Mouse (Mus musculus): Measurements from ENCODE around the gene Vps29. TPM values are rescaled to one million over a fixed set of nuclear protein-coding genes. Genes with fewer than 3 reads are reported as not detected.

Gene Vps29
- 127 TPM for polyA plus RNA-seq (2017; shearing (Covaris generic))

GRCm38 (mm10) chr5:122353807-122354491, at the start of gene Vps29, which contains the start of gene Rad9b:
Gene Vps29, plus strand, starts transcription at chr5:122354369.
Gene Rad9b, minus strand, starts transcription at chr5:122354233.

DNA sequence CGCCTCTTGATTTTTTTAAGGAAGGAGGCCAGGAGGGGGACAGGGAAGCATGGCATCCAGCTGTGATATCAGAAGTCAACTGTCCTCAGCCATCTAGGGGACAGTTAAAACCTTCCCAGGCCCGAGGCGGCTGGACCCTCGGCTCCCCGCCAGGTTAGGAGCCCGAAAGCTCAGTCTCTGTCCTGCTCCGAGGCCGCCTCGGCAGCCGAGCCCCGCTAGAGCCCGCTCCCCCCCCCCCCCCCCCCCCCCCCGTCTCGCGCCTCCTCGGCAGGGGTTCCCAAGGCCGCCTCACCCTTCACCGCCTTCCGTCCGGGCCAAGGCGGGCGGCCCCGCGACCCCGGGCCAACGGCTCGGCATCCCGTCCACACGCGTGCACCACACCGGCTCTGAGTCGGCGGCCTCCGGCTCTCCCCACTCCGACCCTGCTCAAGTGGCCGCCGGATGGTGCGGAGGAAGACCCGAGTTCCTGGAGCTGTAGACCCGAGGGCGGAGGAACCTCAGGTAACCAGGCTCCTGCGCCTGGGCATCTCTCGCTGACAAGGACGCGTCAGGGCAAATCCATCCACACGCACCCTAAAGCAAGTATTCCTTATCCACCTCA, 17.5 kb downstream of the Vps29 start, which contains the start of gene Gpn3:
Gpn3 (plus strand) TSS at position 286 of the 601 bp plus-strand sequence.

DNA sequence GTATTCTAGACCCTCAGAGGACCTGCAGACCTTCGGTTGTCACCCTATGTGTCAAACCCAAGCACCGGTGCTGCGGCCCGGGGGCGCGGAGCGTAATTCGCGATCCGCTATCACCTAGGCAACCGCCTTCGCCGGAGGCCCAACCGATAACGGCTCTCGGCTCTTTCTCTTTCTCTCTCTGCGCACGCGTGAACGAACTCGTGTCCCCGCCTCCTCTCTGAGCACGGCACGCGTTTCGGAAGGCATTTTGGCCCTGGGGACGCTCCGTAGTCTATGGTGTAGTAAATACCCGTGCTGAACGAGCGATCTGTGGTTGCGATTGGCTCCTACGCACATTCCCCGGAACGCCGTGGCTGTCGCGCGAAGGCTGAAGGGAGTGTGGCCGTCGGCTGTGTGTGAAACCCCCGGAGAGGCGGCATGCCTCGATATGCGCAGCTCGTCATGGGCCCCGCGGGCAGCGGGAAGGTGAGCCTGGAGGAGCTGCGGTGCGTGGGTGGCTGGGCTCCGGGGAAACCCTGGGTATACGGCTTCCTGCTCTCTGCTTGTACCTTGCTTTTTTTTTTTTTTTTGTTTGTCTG, 18.1 kb downstream of the Vps29 start, which contains the start of gene Fam216a:
Fam216a (minus strand) TSS at position 173 of the 578 bp plus-strand sequence.

GRCm38 (mm10) chr5:122391786-122392180, 37.6 kb downstream of the Vps29 start, which contains the start of gene Arpc3:
Gene Arpc3, plus strand, starts transcription at chr5:122391878.

Other genes starting within 250 kb of the Vps29 start
- 1.4 TPM for gene Ccdc63, start 213.5 kb upstream of the Vps29 start, polyA plus RNA-seq (2017; shearing (Covaris generic))
- gene Ppp1cc, start 196.1 kb upstream of the Vps29 start, polyA plus RNA-seq (2017; shearing (Covaris generic)), result 783 TPM
- gene Hvcn1, start 147.6 kb upstream of the Vps29 start, polyA plus RNA-seq (2017; shearing (Covaris generic)), result 57.8 TPM
- gene Tctn1, start 89.9 kb upstream of the Vps29 start, polyA plus RNA-seq (2017; shearing (Covaris generic)), result 2.1 TPM
- gene Pptc7, start 70.0 kb upstream of the Vps29 start, polyA plus RNA-seq (2017; shearing (Covaris generic)), result 59.2 TPM
- gene Rad9b, start 136 bp upstream of the Vps29 start, polyA plus RNA-seq (2017; shearing (Covaris generic)), result 1.0 TPM
- 122 TPM for gene Gpn3, start 17.5 kb downstream of the Vps29 start, polyA plus RNA-seq (2017; shearing (Covaris generic))
- gene Fam216a, start 18.0 kb downstream of the Vps29 start, polyA plus RNA-seq (2017; shearing (Covaris generic)), result 19.3 TPM
- 901 TPM for gene Arpc3, start 37.5 kb downstream of the Vps29 start, polyA plus RNA-seq (2017; shearing (Covaris generic))
- gene Anapc7, start 67.3 kb downstream of the Vps29 start, polyA plus RNA-seq (2017; shearing (Covaris generic)), result 31.3 TPM
- gene Atp2a2, start 147.9 kb downstream of the Vps29 start, polyA plus RNA-seq (2017; shearing (Covaris generic)), result 79.5 TPM

Measured in effector memory CD4-positive, alpha-beta T cell, adult 7 months (primary cell).